Mouse (Mus musculus): ENCODE data around the gene Gm17677. TPM values are rescaled to one million over a fixed set of nuclear protein-coding genes. Genes with fewer than 3 reads are reported as not detected.

Gm17677 gene
- polyA plus RNA-seq (2012; ENCODE audit: low replicate concordance), result not detected in 2 replicates

GRCm38 (mm10) chr9:35740749-35741148, at the start of gene Gm17677:
Gm17677 (plus strand) TSS chr9:35741049.

DNA sequence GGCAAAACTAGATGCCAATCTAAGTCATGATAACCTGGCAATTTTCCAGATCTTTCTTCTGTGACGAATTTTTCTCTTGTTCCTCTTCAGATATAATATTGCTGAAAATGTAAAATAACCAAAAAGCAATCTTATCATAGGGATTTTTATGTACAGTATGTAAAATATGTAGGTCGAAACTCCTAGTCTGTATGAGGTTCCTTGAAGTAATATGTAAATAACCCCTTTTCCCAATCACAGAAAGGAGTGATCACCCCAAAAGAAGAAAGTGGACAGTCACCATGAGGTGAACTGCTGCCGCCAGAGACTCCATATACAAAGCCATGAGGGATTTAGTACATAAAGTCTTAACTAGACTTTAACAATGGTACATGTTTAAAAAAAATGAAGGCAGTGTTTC, 37.2 kb downstream of the Gm17677 start, which contains the start of gene Gm17727:
TSS of gene Gm17727 (minus strand) at position 101 of the 400 bp plus-strand sequence.

DNA sequence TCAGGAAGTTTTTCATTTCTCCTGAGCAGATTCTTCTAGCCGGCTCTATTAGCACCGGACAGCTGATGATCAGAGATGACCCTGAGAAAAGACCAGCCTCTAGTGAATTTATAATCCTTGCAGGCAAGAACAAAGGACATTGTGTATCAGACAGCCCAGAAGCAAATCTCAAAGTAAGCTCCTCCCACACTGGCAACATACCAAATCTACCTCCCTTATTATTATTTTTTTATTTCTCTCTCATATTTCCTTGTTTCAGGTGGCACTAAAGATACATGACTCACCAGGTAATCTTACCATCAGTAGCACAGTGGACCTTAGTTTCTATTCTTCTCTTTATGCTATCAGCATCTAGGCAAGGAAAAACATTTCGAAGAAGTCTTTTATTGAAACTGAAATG, 49.2 kb downstream of the Gm17677 start, which contains the start of the genes Gm27235 and D730048I06Rik:
TSS of gene Gm27235 (minus strand) at position 101 of the 400 bp plus-strand sequence.
TSS of gene D730048I06Rik (minus strand) at position 112 of the 400 bp plus-strand sequence.

Other genes with a start within 250 kb of the Gm17677 start
- gene Gm1113, start 222.8 kb upstream of the Gm17677 start, polyA plus RNA-seq (2012; ENCODE audit: low replicate concordance), result not detected in 2 replicates
- gene Ddx25, start 182.5 kb upstream of the Gm17677 start, polyA plus RNA-seq (2012; ENCODE audit: low replicate concordance), result 0.10 and 0.12 TPM in 2 replicates
- gene Pus3, start 182.5 kb upstream of the Gm17677 start, polyA plus RNA-seq (2012; ENCODE audit: low replicate concordance), result 0.81 and 2.2 TPM in 2 replicates
- gene Pate2, start 170.8 kb upstream of the Gm17677 start, polyA plus RNA-seq (2012; ENCODE audit: low replicate concordance), result 0.16 and 0.33 TPM in 2 replicates
- 2.8 and 2.9 TPM in 2 replicates for gene Hyls1, start 170.7 kb upstream of the Gm17677 start, polyA plus RNA-seq (2012; ENCODE audit: low replicate concordance)
- gene Pate4, start 129.1 kb upstream of the Gm17677 start, polyA plus RNA-seq (2012; ENCODE audit: low replicate concordance), result not detected in 2 replicates
- gene Pate3, start 92.8 kb upstream of the Gm17677 start, polyA plus RNA-seq (2012; ENCODE audit: low replicate concordance), result not detected in 2 replicates
- not detected in 2 replicates for gene Pate1, start 53.7 kb upstream of the Gm17677 start, polyA plus RNA-seq (2012; ENCODE audit: low replicate concordance)
- not detected in 2 replicates for gene Gm17727, start 37.1 kb downstream of the Gm17677 start, polyA plus RNA-seq (2012; ENCODE audit: low replicate concordance)
- gene Gm27235, start 49.1 kb downstream of the Gm17677 start, polyA plus RNA-seq (2012; ENCODE audit: low replicate concordance), result not detected in 2 replicates
- gene D730048I06Rik, start 49.1 kb downstream of the Gm17677 start, polyA plus RNA-seq (2012; ENCODE audit: low replicate concordance), result not detected in 2 replicates
- gene 9230110F15Rik, start 103.1 kb downstream of the Gm17677 start, polyA plus RNA-seq (2012; ENCODE audit: low replicate concordance), result not detected in 2 replicates
- not detected in 2 replicates for gene 9230113P08Rik, start 167.4 kb downstream of the Gm17677 start, polyA plus RNA-seq (2012; ENCODE audit: low replicate concordance)